Mouse (Mus musculus) erythroblast, embryonic 14.5 days (primary cell): ENCODE measurements at regions not wholly inside any gene's neighbourhood (a gene's known extent, or its start where the extent isn't known, plus 50 kb on each side); places are given as distances from the start of the nearest gene placed in this dataset.

Source experiments
- GATA1 ChIP-seq: IDR thresholded peaks from 2 replicates; pipeline ENCODE4 v1.6.1; 2012; ENCODE audit warnings: low read length, inconsistent platforms, mixed read lengths
- TAL1 ChIP-seq: IDR thresholded peaks from 3 replicates; pipeline ENCODE4 v1.6.1; 2012; ENCODE audit warnings: low read length, inconsistent platforms, mixed read lengths

GRCm38 (mm10) chr16:24083966-24084365 lies 95.3 kb upstream of the Bcl6 start:
- TF ChIP-seq TAL1 (no peak), GATA1 (no peak)
